17 mouse cellular contexts compared by ENCODE assay signal in the genomic region with DNA sequence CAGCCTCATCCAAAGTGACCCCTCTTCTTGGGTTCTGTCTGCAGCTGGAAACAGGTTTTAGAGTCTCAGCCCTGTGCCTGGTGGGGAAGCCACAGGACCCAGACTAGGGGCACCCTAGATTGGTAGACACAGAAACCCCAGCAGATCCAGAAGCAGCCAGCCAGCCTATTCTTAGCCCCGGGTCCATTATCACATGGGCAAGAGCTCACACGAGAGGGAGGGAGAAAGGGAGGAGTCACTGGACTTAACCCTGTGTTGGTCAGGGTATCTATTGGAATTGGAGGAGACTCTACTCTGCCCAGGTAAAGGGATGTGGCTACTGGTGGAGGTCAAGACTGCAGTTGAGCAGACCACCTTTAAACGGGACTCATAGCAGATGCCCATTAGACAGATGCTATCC.
DNase-seq lines count a peak whose midpoint lies in the region; ATAC-seq and TF ChIP-seq lines count a peak whose summit lies in the region.
"Had no signal": no experiment of that assay in that cellular context is flagged by ENCODE, and none has a peak within 500 bp of the region (broad histone marks: within the 10 kb centered on the region; RNA-seq: fewer than 3 reads in every experiment).

No protein-coding gene starts in this region.

- H3K27me3 ChIP-seq in kidney, embryonic 16.5 days (ENCODE audit: insufficient read depth, low read length) = no peaks in the 10 kb centered on the region
- H3K27me3 ChIP-seq in C2C12 (ENCODE audit: control insufficient read depth, insufficient read depth, insufficient read length) = no peaks in the 10 kb centered on the region
- H3K27me3 ChIP-seq in liver, embryonic 12.5 days (replicated peaks) = peaks cover 8% of the 10 kb centered on the region
- peaks cover 51% of the 10 kb centered on the region for H3K27me3 ChIP-seq in hindbrain, embryonic 11.5 days (ENCODE audit: control insufficient read depth, insufficient read depth, low read length)

- peaks cover 45% of the 10 kb centered on the region for H3K4me1 ChIP-seq in kidney, embryonic 16.5 days (ENCODE audit: insufficient read depth, low read length)
- H3K4me1 ChIP-seq in liver, embryonic 12.5 days = peaks cover 23% of the 10 kb centered on the region
- peaks cover 14% of the 10 kb centered on the region; the same call in 1 of the 2 replicates for H3K4me1 ChIP-seq in hindbrain, embryonic 11.5 days (replicated peaks; ENCODE audit: control insufficient read depth, insufficient read depth, low read length)

- H3K9me3 ChIP-seq in kidney, embryonic 16.5 days (ENCODE audit: low read length) = no peaks in the 10 kb centered on the region
- H3K9me3 ChIP-seq in liver, embryonic 12.5 days (replicated peaks) = no peaks in the 10 kb centered on the region
- no peaks in the 10 kb centered on the region for H3K9me3 ChIP-seq in hindbrain, embryonic 11.5 days (ENCODE audit: control insufficient read depth, low read length)
- H3K9me3 ChIP-seq: embryonic facial prominence, embryonic 10.5 days; limb, embryonic 15.5 days had no signal

- no peak overlapping the region for H3ac ChIP-seq in C2C12 (ENCODE audit: control insufficient read depth, insufficient read length, low read depth)

- 28% methylated on average over 3 of the region's 3 CpGs for WGBS in kidney, embryonic 16.5 days
- 17% methylated on average over 3 of the region's 3 CpGs for WGBS in liver, embryonic 12.5 days (ENCODE audit: insufficient replicate concordance)
- WGBS in hindbrain, embryonic 11.5 days = 33% methylated on average over 3 of the region's 3 CpGs

- TF ChIP-seq CTCF in C2C12 (IDR thresholded peaks at IDR 0.05; ENCODE audit: control insufficient read depth, insufficient read depth, insufficient read length) = no peak

- peak overlapping the region; percentile 90 for H3K27ac ChIP-seq in kidney, embryonic 16.5 days (ENCODE audit: low read length)
- peak overlapping the region; percentile 39; the same call in 1 of the 2 replicates for H3K27ac ChIP-seq in liver, embryonic 12.5 days
- no peak overlapping the region for H3K27ac ChIP-seq in hindbrain, embryonic 11.5 days (ENCODE audit: low read depth, low read length)
- H3K27ac ChIP-seq: embryonic facial prominence, embryonic 10.5 days; hindbrain, embryonic 14.5 days; layer of hippocampus, adult 2 months; limb, embryonic 15.5 days had no signal

- H3K79me3 ChIP-seq in C2C12 (ENCODE audit: low read depth) = no peaks in the 10 kb centered on the region

- ATAC-seq in kidney, embryonic 16.5 days (ENCODE audit: low FRiP score, low TSS enrichment) = no peak
- no peak for ATAC-seq in liver, embryonic 12.5 days
- no peak for ATAC-seq in hindbrain, embryonic 11.5 days (ENCODE audit: low FRiP score)
- ATAC-seq: intestine, postnatal 0 days had no signal

- DNase-seq in kidney, adult 8-10 months = no peak
- peak; percentile 81 for DNase-seq in 416B (ENCODE audit: low read depth)
- DNase-seq in hindbrain, embryonic 11.5 days (ENCODE audit: low spot score) = no peak
- no peak for DNase-seq in urinary bladder, postnatal 10 days (ENCODE audit: low spot score)
- DNase-seq: adrenal gland, adult 8-10 months; cerebellum, postnatal 10 days; right cerebral cortex, postnatal 4 days; thymus, adult 18-20 months had no signal

- no peak overlapping the region for H3K4me2 ChIP-seq in kidney, embryonic 16.5 days (replicated peaks; ENCODE audit: low read depth, low read length)
- no peak overlapping the region; the same call in 1 of the 2 replicates for H3K4me2 ChIP-seq in liver, embryonic 12.5 days
- H3K4me2 ChIP-seq in hindbrain, embryonic 11.5 days (replicated peaks; ENCODE audit: low read depth, low read length) = no peak overlapping the region
- H3K4me2 ChIP-seq: hindbrain, embryonic 14.5 days; limb, embryonic 15.5 days; midbrain, embryonic 11.5 days had no signal

- no peak overlapping the region for H3K4me3 ChIP-seq in kidney, embryonic 16.5 days (ENCODE audit: low read length)
- H3K4me3 ChIP-seq in C2C12 (ENCODE audit: insufficient read depth, poor library complexity, severe bottlenecking) = peak overlapping the region; percentile 25
- no peak overlapping the region for H3K4me3 ChIP-seq in liver, embryonic 12.5 days
- no peak overlapping the region for H3K4me3 ChIP-seq in hindbrain, embryonic 11.5 days (ENCODE audit: low read depth, low read length)
- H3K4me3 ChIP-seq: embryonic facial prominence, embryonic 10.5 days; layer of hippocampus, adult 2 months; limb, embryonic 15.5 days had no signal

- H3K9ac ChIP-seq in kidney, embryonic 16.5 days (replicated peaks; ENCODE audit: low read length) = no peak overlapping the region
- no peak overlapping the region for H3K9ac ChIP-seq in liver, embryonic 12.5 days
- H3K9ac ChIP-seq in hindbrain, embryonic 11.5 days (ENCODE audit: low read depth, low read length) = no peak overlapping the region
- H3K9ac ChIP-seq: hindbrain, embryonic 14.5 days; limb, embryonic 15.5 days had no signal

- H3K36me3 ChIP-seq in kidney, embryonic 16.5 days (ENCODE audit: insufficient read depth, low read length) = no peaks in the 10 kb centered on the region
- no peaks in the 10 kb centered on the region for H3K36me3 ChIP-seq in C2C12 (ENCODE audit: control insufficient read depth, insufficient read depth)
- no peaks in the 10 kb centered on the region for H3K36me3 ChIP-seq in liver, embryonic 12.5 days
- H3K36me3 ChIP-seq in hindbrain, embryonic 11.5 days (ENCODE audit: control insufficient read depth, insufficient read depth, low read length) = no peaks in the 10 kb centered on the region
- H3K36me3 ChIP-seq: embryonic facial prominence, embryonic 10.5 days; limb, embryonic 15.5 days had no signal

- no peaks in the 10 kb centered on the region for H3K79me2 ChIP-seq in C2C12 (ENCODE audit: control insufficient read depth, insufficient read depth)

TF ChIP-seq in C2C12, 6 proteins besides CTCF, POLR2A, EP300 and RAD21:
- TF ChIP-seq MAX (IDR thresholded peaks at IDR 0.05) (no peak), MYOG (IDR thresholded peaks at IDR 0.05; ENCODE audit: control insufficient read depth, extremely low read depth, insufficient read length) (no peak), USF1 (IDR thresholded peaks at IDR 0.05; ENCODE audit: low read depth) (peak; percentile 48)
